Mouse (Mus musculus) lung, embryonic 14.5 days (tissue): Measurements from ENCODE around the gene Dusp1. TPM values are rescaled to one million over a fixed set of nuclear protein-coding genes. Genes with fewer than 3 reads are reported as not detected.

Experiments used
- ATAC-seq: fragments of 200-750 bp; cut with Nextera tagmentation; 2 replicates; pipeline ENCODE4 v1.8.0; 2017; ENCODE audit warnings: mild to moderate bottlenecking, moderate TSS enrichment, moderate library complexity; ENCODE audit not compliant: insufficient read depth
- DNase-seq: peaks from one replicate; pipeline ENCODE4 v3.0.0-alpha.2; 2015
- H3K27ac ChIP-seq: fragments of 300-500 bp; sonication (generic); 2 replicates; pipeline ENCODE4 v1.5.1; 2014; ENCODE audit warnings: low read depth, mild to moderate bottlenecking, moderate library complexity
- H3K27me3 ChIP-seq: fragments of 300-500 bp; sonication (generic); 2 replicates; pipeline ENCODE4 v1.6.1; 2014; ENCODE audit warnings: low read length, control low read depth; ENCODE audit not compliant: insufficient read depth
- H3K36me3 ChIP-seq: fragments of 300-500 bp; sonication (generic); 2 replicates; pipeline ENCODE4 v1.6.1; 2014; ENCODE audit warnings: control low read depth; ENCODE audit not compliant: insufficient read depth
- H3K4me1 ChIP-seq: fragments of 300-500 bp; sonication (generic); 2 replicates; pipeline ENCODE4 v1.6.1; 2014; ENCODE audit warnings: antibody characterized with exemption, control low read depth; ENCODE audit not compliant: insufficient read depth
- H3K4me2 ChIP-seq: fragments of 300-500 bp; sonication (generic); 2 replicates; pipeline ENCODE4 v1.6.1; 2014; ENCODE audit warnings: mild to moderate bottlenecking
- H3K4me3 ChIP-seq: fragments of 300-500 bp; sonication (generic); 2 replicates; pipeline ENCODE4 v1.5.1; 2014; ENCODE audit warnings: low read depth, low read length
- H3K9ac ChIP-seq: fragments of 300-500 bp; sonication (generic); 2 replicates; pipeline ENCODE4 v1.6.1; 2014
- H3K9me3 ChIP-seq: fragments of 300-500 bp; sonication (generic); 2 replicates; pipeline ENCODE4 v1.6.1; 2016; ENCODE audit warnings: low read depth, low read length, control low read depth
- CTCF ChIP-seq: IDR thresholded peaks from 2 replicates; pipeline ENCODE4 v1.5.1; 2016; ENCODE audit warnings: antibody characterized with exemption, low read depth
- WGBS: fragments of 180-500 bp; shearing (Covaris S2); extraction: QIAGEN DNeasy Blood & Tissue Kit; methylation state at CpG from one replicate; pipeline ENCODE4 v1.1.7; 2014; 5-methylcytosine and 5-hydroxymethylcytosine counted together
- polyA plus RNA-seq: library from polyadenylated mRNA; unstranded; fragments of >200 nt; fragmentation: Nextera tagmentation; extraction: Ambion mirVana; gene quantifications from 2 replicates; pipeline ENCODE4 v1.2.1, GENCODE M21; 2014

Gene Dusp1
- polyA plus RNA-seq, 1 experiment from 2014 or later = 24.5 TPM

GRCm38 (mm10) chr17:26492246-26492645 lies 69.7 kb downstream of the Dusp1 start:
- H3K27me3 ChIP-seq = no peaks in the 10 kb centered on the region
- no peaks in the 10 kb centered on the region for H3K4me1 ChIP-seq
- ATAC-seq (no peak), DNase-seq (no peak)
- H3K27ac ChIP-seq = no peak overlapping the region
- no peak overlapping the region for H3K9ac ChIP-seq
- 77% methylated on average over 3 of the region's 3 CpGs for WGBS
- TF ChIP-seq CTCF = no peak
- no peak overlapping the region for H3K4me3 ChIP-seq
- no peak overlapping the region for H3K4me2 ChIP-seq
- H3K36me3 ChIP-seq = no peaks in the 10 kb centered on the region
- peaks cover 4% of the 10 kb centered on the region; the same call in 1 of the 2 replicates for H3K9me3 ChIP-seq

GRCm38 (mm10) chr17:26490910-26491309 lies 71.0 kb downstream of the Dusp1 start:
- Histone ChIP-seq H3K4me2 (no peak overlapping the region), H3K27me3 (no peaks in the 10 kb centered on the region), H3K4me1 (no peaks in the 10 kb centered on the region), H3K36me3 (no peaks in the 10 kb centered on the region), H3K9me3 (peaks cover 4% of the 10 kb centered on the region; the same call in 1 of the 2 replicates), H3K9ac (no peak overlapping the region), H3K27ac (no peak overlapping the region), H3K4me3 (no peak overlapping the region)
- ATAC-seq (no peak), DNase-seq (no peak)
- TF ChIP-seq CTCF = no peak
- WGBS = 58% methylated on average over 2 of the region's 2 CpGs

- ATAC-seq (no peak), DNase-seq (no peak)
- H3K36me3 ChIP-seq = no peaks in the 10 kb centered on the region
- H3K4me3 ChIP-seq = no peak overlapping the region
- peaks cover 4% of the 10 kb centered on the region; the same call in 1 of the 2 replicates for H3K9me3 ChIP-seq
- no peaks in the 10 kb centered on the region for H3K4me1 ChIP-seq
- TF ChIP-seq CTCF = no peak
- H3K4me2 ChIP-seq = no peak overlapping the region
- no peak overlapping the region for H3K9ac ChIP-seq
- H3K27ac ChIP-seq = no peak overlapping the region
- 86% methylated on average over 10 of the region's 10 CpGs for WGBS
- H3K27me3 ChIP-seq = no peaks in the 10 kb centered on the region
These were observed 71.9 kb downstream of the Dusp1 start for GRCm38 (mm10) chr17:26490072-26490471.

- no peaks in the 10 kb centered on the region for H3K27me3 ChIP-seq
- H3K27ac ChIP-seq = no peak overlapping the region
- DNase-seq (peak; percentile 26), ATAC-seq (no peak; the same call in 1 of the 2 replicates)
- no peak overlapping the region for H3K9ac ChIP-seq
- H3K36me3 ChIP-seq = no peaks in the 10 kb centered on the region
- no peak overlapping the region for H3K4me3 ChIP-seq
- TF ChIP-seq CTCF = no peak
- H3K4me1 ChIP-seq = no peaks in the 10 kb centered on the region
- peaks cover 4% of the 10 kb centered on the region; the same call in 1 of the 2 replicates for H3K9me3 ChIP-seq
- 54% methylated on average over 8 of the region's 8 CpGs for WGBS
- no peak overlapping the region for H3K4me2 ChIP-seq
These were observed 73.1 kb downstream of the Dusp1 start for GRCm38 (mm10) chr17:26488711-26489403.

GRCm38 (mm10) chr17:26487917-26488316 lies 74.0 kb downstream of the Dusp1 start:
- no peak overlapping the region for H3K4me2 ChIP-seq
- ATAC-seq (no peak), DNase-seq (no peak)
- no peaks in the 10 kb centered on the region for H3K9me3 ChIP-seq
- no peaks in the 10 kb centered on the region for H3K4me1 ChIP-seq
- no peak overlapping the region for H3K27ac ChIP-seq
- no peaks in the 10 kb centered on the region for H3K27me3 ChIP-seq
- no peaks in the 10 kb centered on the region for H3K36me3 ChIP-seq
- WGBS = 95% methylated on average over 4 of the region's 4 CpGs
- H3K4me3 ChIP-seq = no peak overlapping the region
- no peak for TF ChIP-seq CTCF
- H3K9ac ChIP-seq = no peak overlapping the region

GRCm38 (mm10) chr17:26487266-26487665 lies 74.7 kb downstream of the Dusp1 start:
- peak; percentile 52 for DNase-seq
- ATAC-seq = no peak
- Histone ChIP-seq H3K27ac (no peak overlapping the region), H3K27me3 (no peaks in the 10 kb centered on the region), H3K4me2 (no peak overlapping the region), H3K9me3 (no peaks in the 10 kb centered on the region), H3K9ac (no peak overlapping the region), H3K4me1 (no peaks in the 10 kb centered on the region), H3K4me3 (no peak overlapping the region), H3K36me3 (no peaks in the 10 kb centered on the region)
- TF ChIP-seq CTCF = no peak
- 52% methylated on average over 5 of the region's 5 CpGs for WGBS

DNA sequence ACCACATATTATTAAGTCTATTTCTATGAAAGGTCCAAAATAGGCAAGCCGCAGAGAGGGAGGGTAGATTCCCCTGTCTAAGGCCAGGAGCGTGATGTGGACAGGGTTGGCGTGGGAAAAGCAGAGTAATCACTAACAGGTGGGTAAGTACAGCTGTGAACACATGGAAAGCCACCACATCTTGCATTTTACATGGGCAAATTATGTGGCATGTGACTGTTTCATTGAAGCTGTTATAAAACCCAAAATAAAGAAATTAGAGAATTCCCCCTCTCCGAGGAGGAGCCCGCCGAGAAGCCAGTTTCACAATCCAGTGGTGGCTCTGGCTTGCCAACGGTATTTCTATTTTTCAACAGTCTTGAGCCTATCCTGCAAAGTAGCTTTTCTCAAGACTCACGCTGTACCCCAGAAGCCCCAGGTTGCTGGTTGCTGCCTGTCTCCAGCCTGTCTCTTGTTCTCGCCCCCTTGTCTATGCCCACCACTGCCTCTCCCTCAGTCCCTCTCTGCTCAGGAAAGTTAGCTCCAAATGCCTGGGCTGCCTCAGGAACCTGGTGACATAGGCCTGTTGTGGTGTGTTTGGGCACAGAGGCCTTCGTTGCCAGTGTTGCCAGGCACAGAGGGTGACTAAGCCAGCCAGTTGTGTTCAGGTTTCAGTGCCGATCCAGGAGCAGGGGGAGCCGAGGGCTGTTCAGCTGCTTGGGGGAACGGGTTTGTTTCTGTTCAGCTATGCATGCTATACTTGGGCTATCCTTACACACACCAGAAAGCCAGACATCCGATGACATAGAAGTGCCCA lies 77.1 kb downstream of the Dusp1 start:
- Histone ChIP-seq H3K27ac (no peak overlapping the region), H3K4me3 (no peak overlapping the region), H3K36me3 (no peaks in the 10 kb centered on the region), H3K27me3 (no peaks in the 10 kb centered on the region), H3K4me2 (no peak overlapping the region), H3K4me1 (no peaks in the 10 kb centered on the region), H3K9me3 (no peaks in the 10 kb centered on the region), H3K9ac (no peak overlapping the region)
- 77% methylated on average over 14 of the region's 14 CpGs for WGBS
- ATAC-seq = no peak
- no peak for TF ChIP-seq CTCF
- no peak for DNase-seq
